Mouse (Mus musculus) megakaryocyte, embryonic 14.5 days (primary cell): Measurements from ENCODE around the gene 4931422A03Rik.
"Not testable (repeated sequence)": the region's sequence is repeated elsewhere in the genome, so short reads cannot be mapped to it uniquely, and the experiment has no call there.

Experiments
- FLI1 ChIP-seq: IDR thresholded peaks from 2 replicates; pipeline ENCODE4 v1.6.1; 2012; ENCODE audit warnings: low read length, inconsistent platforms, mixed read lengths
- GATA1 ChIP-seq: IDR thresholded peaks from 3 replicates; pipeline ENCODE4 v1.6.1; 2012; ENCODE audit warnings: mixed read lengths, low read length, inconsistent platforms, borderline replicate concordance

DNA sequence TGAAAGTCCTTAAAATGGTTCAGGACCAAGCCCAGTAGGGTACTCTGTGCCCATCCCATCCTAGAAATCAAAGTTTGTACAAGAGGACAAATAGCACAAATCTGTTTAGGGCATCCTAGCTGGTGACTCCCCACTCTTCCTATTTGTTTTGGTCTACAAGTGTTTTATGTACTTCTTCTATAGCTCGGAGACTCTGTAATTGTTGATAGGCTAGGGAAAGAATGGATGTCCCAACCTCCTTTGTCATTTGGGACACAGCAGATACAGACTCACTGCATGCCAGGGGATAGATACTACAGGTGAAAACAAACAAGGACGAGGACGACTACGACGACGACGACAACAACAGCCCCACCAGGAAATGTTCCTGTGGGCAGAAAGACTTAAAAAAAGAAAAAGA, 40.3 kb upstream of the 4931422A03Rik start, which contains the start of gene Gm10799:
- TF ChIP-seq GATA1, FLI1: not testable (repeated sequence)
